Mouse (Mus musculus) myocyte (in vitro differentiated cells): Measurements from ENCODE around the gene Ube2s. TPM values are rescaled to one million over a fixed set of nuclear protein-coding genes. Genes with fewer than 3 reads are reported as not detected.

Experiments used
- H3K27me3 ChIP-seq: one replicate; pipeline ENCODE4 v1.6.1; 2011; ENCODE audit not compliant: control insufficient read depth, insufficient read depth, insufficient read length
- H3K36me3 ChIP-seq: one replicate; pipeline ENCODE4 v1.6.1; 2011; ENCODE audit not compliant: control insufficient read depth, insufficient read depth
- H3K4me2 ChIP-seq: one replicate; pipeline ENCODE4 v1.6.1; 2011; ENCODE audit warnings: low read depth, control low read depth
- H3K4me3 ChIP-seq: one replicate; pipeline ENCODE4 v1.5.1; 2011; ENCODE audit warnings: mild to moderate bottlenecking, control low read depth, moderate library complexity
- H3K79me2 ChIP-seq: one replicate; pipeline ENCODE4 v1.6.1; 2011; ENCODE audit not compliant: control insufficient read depth, insufficient read depth
- H3ac ChIP-seq: one replicate; pipeline ENCODE4 v1.6.1; 2011; ENCODE audit not compliant: control insufficient read depth, insufficient read length
- CEBPB ChIP-seq: IDR thresholded peaks from 2 replicates; pipeline ENCODE4 v1.6.1; 2011; ENCODE audit warnings: mild to moderate bottlenecking, moderate library complexity; ENCODE audit not compliant: poor library complexity, insufficient read depth, severe bottlenecking
- E2F4 ChIP-seq: IDR thresholded peaks from one replicate; pipeline ENCODE4 v1.6.1; 2011; ENCODE audit warnings: mild to moderate bottlenecking, control low read depth, moderate library complexity; ENCODE audit not compliant: insufficient read depth
- MAX ChIP-seq: IDR thresholded peaks from one replicate; pipeline ENCODE4 v1.6.1; 2011; ENCODE audit warnings: low read depth, mild to moderate bottlenecking, control low read depth
- MYOD1 ChIP-seq, 3 experiments: IDR thresholded peaks; one replicate each; pipeline ENCODE4 v1.6.1; 2011; ENCODE audit warnings: control low read depth in 2 of 3, low read depth in 2 of 3, mild to moderate bottlenecking in 2 of 3, moderate library complexity in 1 of 3; ENCODE audit not compliant: insufficient read length in 2 of 3, control insufficient read depth in 1 of 3
- MYOG ChIP-seq, 3 experiments: IDR thresholded peaks; one replicate each; pipeline ENCODE4 v1.6.1; 2011; ENCODE audit warnings: control low read depth in 2 of 3, low read depth in 2 of 3, mild to moderate bottlenecking in 2 of 3; ENCODE audit not compliant: insufficient read length in 2 of 3, control insufficient read depth in 1 of 3, insufficient read depth in 1 of 3
- POLR2A ChIP-seq: IDR thresholded peaks from one replicate; pipeline ENCODE4 v1.6.1; 2011; ENCODE audit warnings: low read depth, mild to moderate bottlenecking, control low read depth, moderate library complexity; ENCODE audit not compliant: insufficient read length
- POLR2AphosphoS2 ChIP-seq: IDR thresholded peaks from one replicate; pipeline ENCODE4 v1.6.1; 2011; ENCODE audit warnings: low read depth, control low read depth; ENCODE audit not compliant: insufficient read length
- REST ChIP-seq: IDR thresholded peaks from one replicate; pipeline ENCODE4 v1.6.1; 2011; ENCODE audit warnings: mild to moderate bottlenecking, control low read depth, moderate library complexity; ENCODE audit not compliant: insufficient read depth, insufficient read length
- SRF ChIP-seq: IDR thresholded peaks from one replicate; pipeline ENCODE4 v1.6.1; 2011; ENCODE audit warnings: low read depth; ENCODE audit not compliant: control insufficient read depth, insufficient read length
- TCF12 ChIP-seq: IDR thresholded peaks from one replicate; pipeline ENCODE4 v1.6.1; 2011; ENCODE audit warnings: mild to moderate bottlenecking, control low read depth; ENCODE audit not compliant: poor library complexity, insufficient read depth, severe bottlenecking
- TCF3 ChIP-seq: IDR thresholded peaks from one replicate; pipeline ENCODE4 v1.6.1; 2011; ENCODE audit warnings: low read depth, control low read depth; ENCODE audit not compliant: insufficient read length
- USF1 ChIP-seq: IDR thresholded peaks from one replicate; pipeline ENCODE4 v1.6.1; 2011; ENCODE audit warnings: low read depth, mild to moderate bottlenecking, control low read depth, moderate library complexity
- polyA plus RNA-seq: library from polyadenylated mRNA; unstranded; fragments of >200 nt; fragmentation: generic; extraction: Trizol; gene quantifications from one replicate; pipeline ENCODE4 v1.2.1, GENCODE M21; 2012; ENCODE audit warnings: missing spikeins

The Ube2s gene
- polyA plus RNA-seq, 1 experiment, result 261 TPM

- TF ChIP-seq TCF3 (no peak), REST (no peak), SRF (no peak), E2F4 (no peak), MAX (no peak)
- Histone ChIP-seq H3K4me3 (no peak overlapping the region), H3ac (no peak overlapping the region), H3K4me2 (no peak overlapping the region), H3K79me2 (no peaks in the 10 kb centered on the region), H3K27me3 (no peaks in the 10 kb centered on the region), H3K36me3 (no peaks in the 10 kb centered on the region)
Measured at GRCm38 (mm10) chr7:4759670-4760069, 52.7 kb downstream of the Ube2s start.

DNA sequence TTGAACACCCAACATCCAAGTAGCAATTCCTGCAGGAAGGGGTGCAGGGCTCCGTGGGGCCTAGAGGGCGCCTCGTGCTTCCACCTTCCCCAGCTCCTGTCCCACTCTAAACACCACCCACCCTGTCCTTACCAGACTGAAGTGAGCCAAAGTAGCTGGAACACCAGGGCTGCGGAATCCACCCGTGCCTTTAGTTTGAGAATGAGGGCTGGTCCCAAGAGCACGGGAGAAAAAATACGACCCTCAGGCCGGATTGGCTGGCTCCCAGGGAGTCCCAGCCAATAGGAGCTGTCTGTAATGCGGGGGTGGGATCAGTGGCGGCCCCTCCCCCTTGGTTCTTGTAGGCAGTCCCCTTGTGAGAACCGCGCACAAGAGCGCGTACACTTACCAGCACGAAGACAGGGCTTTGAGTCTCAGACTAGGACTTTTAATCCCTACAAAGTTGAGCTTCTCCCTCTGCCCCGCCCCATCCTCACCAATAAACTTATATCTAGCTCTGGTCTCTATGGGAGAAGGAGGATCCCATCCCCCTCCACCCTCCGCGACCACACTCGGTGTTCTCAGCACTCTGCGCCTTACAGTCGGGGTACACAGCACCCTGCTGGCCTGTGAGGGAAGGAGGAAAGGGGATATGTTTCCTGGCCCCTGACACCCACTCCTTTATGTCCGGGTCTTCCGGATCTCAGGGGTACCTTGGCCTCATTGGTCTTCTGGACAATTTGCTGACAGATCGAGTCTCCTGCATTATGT, 59.4 kb downstream of the Ube2s start, which contains the start of gene Cox6b2:
Cox6b2 (minus strand) TSS at position 274 of the 750 bp plus-strand sequence.
- no peak within 1 kb of the TSS for H3K4me2 ChIP-seq
- H3K27me3 ChIP-seq, result no peaks in the 10 kb centered on the region
- no peak for TF ChIP-seq CEBPB
- no peak for TF ChIP-seq E2F4
- TF ChIP-seq MYOD1 (IDR thresholded peaks at IDR 0.05; ENCODE audit: control insufficient read depth in 1 of 3, insufficient read length in 2 of 3, low read depth in 2 of 3), result no peak
- no peak for TF ChIP-seq TCF12
- no peak for TF ChIP-seq MAX
- no peak for TF ChIP-seq TCF3
- no peak for TF ChIP-seq POLR2A
- TF ChIP-seq SRF, result no peak
- no peak for TF ChIP-seq MYOG (IDR thresholded peaks at IDR 0.05; ENCODE audit: control insufficient read depth in 1 of 3, insufficient read depth in 1 of 3, insufficient read length in 2 of 3, low read depth in 2 of 3)
- no peak for TF ChIP-seq REST
- no peak for TF ChIP-seq POLR2AphosphoS2
- no peak for TF ChIP-seq USF1
- no peak within 1 kb of the TSS for H3ac ChIP-seq
- H3K36me3 ChIP-seq, result no peaks in the 10 kb centered on the region
- no peak within 1 kb of the TSS for H3K4me3 ChIP-seq
- H3K79me2 ChIP-seq, result no peaks in the 10 kb centered on the region

GRCm38 (mm10) chr7:4751971-4752820, 60.2 kb downstream of the Ube2s start:
- Histone ChIP-seq H3ac (no peak overlapping the region), H3K79me2 (no peaks in the 10 kb centered on the region), H3K4me2 (no peak overlapping the region), H3K27me3 (no peaks in the 10 kb centered on the region), H3K36me3 (no peaks in the 10 kb centered on the region), H3K4me3 (no peak overlapping the region)
- no peak for TF ChIP-seq REST
- TF ChIP-seq CEBPB, result no peak
- TF ChIP-seq MAX, result no peak
- no peak for TF ChIP-seq MYOD1 (IDR thresholded peaks at IDR 0.05; ENCODE audit: control insufficient read depth in 1 of 3, insufficient read length in 2 of 3, low read depth in 2 of 3)
- no peak for TF ChIP-seq E2F4
- no peak for TF ChIP-seq MYOG (IDR thresholded peaks at IDR 0.05; ENCODE audit: control insufficient read depth in 1 of 3, insufficient read depth in 1 of 3, insufficient read length in 2 of 3, low read depth in 2 of 3)
- TF ChIP-seq POLR2A, result no peak

GRCm38 (mm10) chr7:4749169-4749568, 63.2 kb downstream of the Ube2s start:
- TF ChIP-seq MAX (no peak), TCF3 (no peak), POLR2A (no peak), SRF (no peak)
- Histone ChIP-seq H3K4me3 (no peak overlapping the region), H3ac (no peak overlapping the region), H3K27me3 (no peaks in the 10 kb centered on the region), H3K36me3 (no peaks in the 10 kb centered on the region), H3K79me2 (no peaks in the 10 kb centered on the region), H3K4me2 (no peak overlapping the region)

DNA sequence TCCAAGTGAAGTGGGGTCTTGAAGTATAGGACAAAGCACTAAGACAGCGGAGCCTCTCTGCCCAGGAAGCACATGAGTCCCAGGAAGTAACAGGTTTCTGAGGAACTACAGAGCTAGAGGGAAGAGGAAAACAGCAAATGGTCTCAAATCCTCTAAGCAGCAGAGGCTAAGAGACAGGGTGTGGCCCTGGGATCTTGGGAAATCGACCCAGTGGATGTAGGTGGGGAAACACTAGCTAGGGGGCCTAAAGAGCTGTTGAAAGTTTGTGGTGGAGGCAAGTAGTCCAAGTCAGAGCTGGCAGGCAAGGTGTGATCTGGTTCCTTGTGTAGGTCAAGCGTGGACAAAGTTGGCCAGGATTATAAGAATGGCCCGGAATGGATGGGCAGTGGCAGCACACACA, 64.1 kb downstream of the Ube2s start:
- Histone ChIP-seq H3K27me3 (no peaks in the 10 kb centered on the region), H3ac (no peak overlapping the region), H3K4me2 (no peak overlapping the region), H3K36me3 (no peaks in the 10 kb centered on the region), H3K4me3 (no peak overlapping the region), H3K79me2 (no peaks in the 10 kb centered on the region)
- TF ChIP-seq MYOD1 (IDR thresholded peaks at IDR 0.05; ENCODE audit: control insufficient read depth in 1 of 3, insufficient read length in 2 of 3, low read depth in 2 of 3) (no peak), TCF3 (no peak), E2F4 (no peak), USF1 (no peak), CEBPB (no peak), POLR2A (no peak), POLR2AphosphoS2 (no peak), TCF12 (no peak), MYOG (IDR thresholded peaks at IDR 0.05; ENCODE audit: control insufficient read depth in 1 of 3, insufficient read depth in 1 of 3, insufficient read length in 2 of 3, low read depth in 2 of 3) (no peak), SRF (no peak), MAX (no peak), REST (no peak)
